Mouse (Mus musculus) adrenal gland, adult (tissue): ENCODE data around the gene Gas2.

Source experiments
- DNase-seq, 2 experiments: peaks; one replicate each; pipeline ENCODE4 v3.0.0; 2022 to 2023; ENCODE audit warnings: low spot score in 1 of 2; ENCODE audit not compliant: inconsistent age in 2 of 2

Gas2 gene

DNA sequence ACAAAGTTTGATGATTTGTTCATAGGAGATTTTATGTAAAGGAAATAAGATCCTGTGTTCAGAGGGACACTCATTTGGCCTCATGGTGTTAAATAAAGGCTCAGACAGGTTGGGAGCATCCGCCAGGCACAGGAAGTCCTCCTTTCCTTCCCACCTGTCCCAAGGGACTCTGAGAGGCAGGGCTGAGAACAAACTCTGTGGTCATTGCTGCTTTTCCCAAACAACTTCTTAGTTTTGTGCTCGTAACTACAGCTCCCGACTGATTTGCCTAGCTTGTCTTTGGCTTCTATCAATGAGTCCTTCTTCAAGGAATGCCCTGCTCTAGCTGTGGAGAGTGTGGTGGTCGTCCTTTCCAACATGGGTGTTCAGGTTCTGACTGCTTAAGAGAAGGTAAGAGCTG lies 18.3 kb downstream of the Gas2 start:
- DNase-seq = peak in 1 of 2 experiments; percentile 36

GRCm38 (mm10) chr7:51885345-51885744 lies 23.5 kb downstream of the Gas2 start:
- DNase-seq = no peak

DNA sequence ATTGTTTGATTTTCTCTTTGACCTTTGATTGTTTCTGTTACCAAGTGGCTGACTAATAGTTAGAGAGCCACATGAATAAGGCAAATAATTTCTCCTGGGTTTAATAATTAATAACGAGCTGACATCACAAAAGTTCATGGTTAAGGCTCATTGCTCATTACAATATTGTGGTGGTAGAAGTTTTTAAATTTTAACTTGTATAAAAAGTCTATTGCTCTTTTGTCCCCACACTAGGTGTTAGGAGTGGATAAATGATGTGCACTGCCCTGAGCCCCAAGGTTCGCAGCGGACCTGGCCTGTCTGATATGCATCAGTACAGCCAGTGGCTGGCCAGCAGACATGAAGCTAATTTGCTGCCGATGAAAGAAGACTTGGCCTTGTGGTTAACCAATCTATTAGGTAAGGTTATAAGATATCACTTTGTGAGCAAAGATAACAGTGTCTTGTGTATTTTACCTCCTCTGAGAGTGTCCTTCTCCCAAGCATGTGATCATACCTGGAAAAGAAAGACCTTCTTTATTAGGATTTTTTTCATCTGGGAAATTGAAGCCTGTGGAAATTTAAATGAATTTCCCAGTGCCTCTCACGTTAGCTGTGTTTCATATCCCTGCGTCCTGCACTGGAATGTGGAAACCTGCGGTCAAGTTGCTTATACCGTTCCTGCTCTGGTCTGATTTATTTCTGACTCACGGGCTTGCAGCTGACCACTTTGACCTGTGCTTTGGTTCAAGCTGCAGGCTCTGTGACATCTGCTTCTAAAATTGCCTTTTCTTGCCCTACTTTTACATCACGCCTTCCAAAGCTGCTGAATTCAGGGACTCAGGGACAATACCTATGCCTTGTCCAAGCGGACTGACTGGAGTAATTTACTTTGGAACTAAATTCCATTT lies 26.1 kb downstream of the Gas2 start:
- DNase-seq = peak; percentile 57 to 72

GRCm38 (mm10) chr7:51889601-51890000 lies 27.8 kb downstream of the Gas2 start:
- no peak for DNase-seq

DNA sequence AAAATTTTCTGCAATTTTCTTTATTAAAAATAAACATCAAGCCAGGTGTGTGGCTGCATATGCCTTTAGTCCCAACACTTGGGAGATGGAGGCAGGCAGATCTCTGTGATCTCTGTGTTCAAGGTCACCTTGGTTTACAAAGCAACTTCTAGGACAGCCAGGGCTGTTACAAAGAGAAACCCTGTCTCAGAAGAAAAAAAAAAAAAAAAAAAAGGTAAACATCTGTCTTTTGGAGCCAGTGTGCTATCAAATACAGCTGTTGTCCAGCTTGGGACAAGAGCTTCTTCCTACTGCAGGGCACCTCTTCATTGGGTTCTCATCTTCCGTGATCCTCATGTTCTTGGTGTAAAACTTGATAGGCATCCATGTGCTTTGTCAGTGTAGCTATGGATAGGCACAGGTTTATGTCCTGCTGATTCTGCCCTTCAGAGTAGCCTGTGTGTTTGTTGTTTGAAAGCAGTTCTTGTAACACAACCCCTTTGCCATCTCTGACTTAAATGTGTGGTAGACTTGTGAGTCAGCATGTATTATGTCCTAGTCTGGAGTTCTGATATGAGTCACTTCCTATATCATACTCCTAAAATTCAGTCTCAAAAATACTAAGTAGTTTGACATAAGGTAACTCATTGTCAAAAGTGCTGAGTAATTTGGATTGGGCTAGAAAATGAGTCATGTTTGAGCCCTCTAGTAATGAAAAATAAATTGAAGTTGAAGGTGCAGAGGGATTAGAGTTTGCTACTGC lies 30.6 kb downstream of the Gas2 start:
- peak in 1 of 2 experiments; percentile 52 for DNase-seq

GRCm38 (mm10) chr7:51893008-51893407 lies 31.2 kb downstream of the Gas2 start:
- DNase-seq = no peak

- no peak for DNase-seq
Measured at GRCm38 (mm10) chr7:51894133-51894801, 32.5 kb downstream of the Gas2 start.

DNA sequence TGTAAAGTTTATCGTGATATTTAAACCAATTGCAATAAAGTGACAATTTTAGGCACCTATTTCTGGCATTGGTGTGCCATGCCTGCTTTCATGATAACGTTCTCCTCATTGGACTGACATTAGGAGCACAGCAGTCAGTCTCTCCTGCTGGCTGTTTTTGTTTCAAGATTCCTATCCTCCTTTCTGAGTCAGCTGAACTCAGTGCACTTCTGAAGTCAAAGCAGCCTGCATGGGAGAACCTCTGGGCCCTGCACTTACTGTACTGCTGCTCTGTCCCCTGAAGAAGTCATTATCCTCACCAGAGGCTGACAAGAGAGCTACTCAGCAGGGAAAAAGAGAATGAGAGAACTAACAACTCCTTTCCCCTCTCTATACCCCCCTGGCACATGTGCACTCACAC lies 33.1 kb downstream of the Gas2 start:
- DNase-seq = no peak

- DNase-seq = peak; percentile 56 to 81
Measured at GRCm38 (mm10) chr7:51899066-51899465, 37.3 kb downstream of the Gas2 start.

DNA sequence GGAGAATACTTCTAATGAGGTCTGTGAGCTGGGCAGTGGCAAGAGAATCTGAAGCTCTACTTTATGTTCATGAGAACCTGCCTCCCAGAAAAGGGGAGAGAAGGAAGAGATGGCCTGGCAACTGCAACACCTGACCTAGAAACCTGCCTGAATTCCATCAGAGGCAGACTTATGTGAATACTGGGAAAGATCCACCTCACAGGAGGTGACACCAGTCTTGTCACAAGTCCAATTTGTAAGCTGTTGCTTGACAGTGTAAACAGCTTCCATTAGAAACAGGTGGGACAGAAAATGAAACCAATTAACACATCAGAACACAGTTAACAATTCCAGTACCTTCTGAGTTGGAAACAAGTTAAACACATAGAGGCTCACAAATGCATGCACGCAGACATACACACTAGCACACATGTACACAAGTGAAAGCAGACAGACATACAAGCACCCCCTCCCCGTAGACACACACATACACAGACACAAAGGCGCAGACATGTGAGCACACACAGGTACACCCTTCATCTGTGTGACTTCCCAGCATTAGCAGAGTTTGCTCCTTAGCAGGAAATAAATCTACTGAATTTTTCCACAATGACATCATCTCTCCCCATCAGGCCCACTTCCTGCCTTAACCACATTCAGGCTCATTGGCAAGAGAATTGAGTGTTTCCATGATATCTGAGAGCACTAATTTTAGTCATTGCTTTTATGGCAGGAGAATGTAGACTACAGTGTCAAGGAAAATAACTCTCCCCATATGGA lies 51.7 kb downstream of the Gas2 start:
- DNase-seq = peak in 1 of 2 experiments; percentile 53

DNA sequence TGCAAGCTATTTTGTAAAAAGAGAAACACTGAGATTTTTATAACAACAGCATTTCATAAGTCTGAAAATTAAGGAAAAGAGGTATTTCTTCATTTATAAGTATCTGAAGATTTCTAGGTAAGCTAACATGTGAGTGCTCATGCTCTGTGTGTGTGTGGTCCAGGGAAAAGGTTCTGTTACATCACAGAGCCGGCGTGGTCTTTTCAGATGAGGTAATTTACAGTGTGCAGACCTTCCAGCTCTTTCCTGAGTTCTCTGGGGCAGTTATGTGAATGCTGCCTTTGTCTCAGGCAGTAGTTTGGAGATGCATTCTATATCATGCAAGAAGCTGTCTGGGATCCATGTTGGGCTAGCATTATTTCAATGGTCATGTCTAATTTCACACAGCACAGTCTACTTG lies 52.3 kb downstream of the Gas2 start:
- peak in 1 of 2 experiments; percentile 20 for DNase-seq

GRCm38 (mm10) chr7:51928761-51929519 lies 67.1 kb downstream of the Gas2 start:
- DNase-seq = peak; percentile 73 to 86

GRCm38 (mm10) chr7:51931217-51931616 lies 69.4 kb downstream of the Gas2 start:
- DNase-seq = peak in 1 of 2 experiments; percentile 54

- no peak for DNase-seq
Measured at GRCm38 (mm10) chr7:51937337-51937736, 75.5 kb downstream of the Gas2 start.

DNA sequence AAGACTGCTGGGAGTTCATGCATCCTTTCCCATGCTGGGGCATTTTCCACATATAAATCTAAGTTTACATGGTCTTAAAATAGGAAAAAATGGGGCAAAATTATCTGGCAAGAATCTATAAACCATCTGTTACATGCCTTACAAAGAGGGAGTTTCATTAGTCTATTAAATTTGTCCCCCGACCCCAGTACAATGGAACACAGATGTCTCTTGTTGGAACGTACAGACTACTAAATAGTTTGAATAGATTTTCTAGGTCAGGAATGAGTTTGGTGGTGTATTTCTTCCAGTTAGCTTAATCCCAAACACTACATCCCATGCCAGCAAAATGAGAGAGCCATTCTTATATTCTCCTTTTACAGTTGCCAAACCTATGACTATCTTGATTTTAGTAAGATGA lies 78.6 kb downstream of the Gas2 start:
- DNase-seq = no peak

- no peak for DNase-seq
Measured at GRCm38 (mm10) chr7:51955424-51956041, 93.7 kb downstream of the Gas2 start.

- no peak for DNase-seq
Measured at GRCm38 (mm10) chr7:51957766-51958165, 96.0 kb downstream of the Gas2 start.

GRCm38 (mm10) chr7:51960698-51961374 lies 99.0 kb downstream of the Gas2 start:
- no peak for DNase-seq
